In genomic region chr12:85705002-85705830, GRCm38 (mm10) we compare ENCODE assay signal across 8 mouse cellular contexts. TPM values are rescaled to one million over a fixed set of nuclear protein-coding genes. Genes with fewer than 3 reads are reported as not detected.
A peak's percentile ranks its signal among the peaks of the same experiment; 100 is the strongest.
DNase-seq lines count a peak whose midpoint lies in the region; ATAC-seq and TF ChIP-seq lines count a peak whose summit lies in the region.

No protein-coding gene starts in this region.

- intact Hi-C loops in left cerebral cortex, adult 2 months (cut with DNase I) = no loop called here

- no peaks in the 10 kb centered on the region for H3K36me3 ChIP-seq in hindbrain, postnatal 0 days (ENCODE audit: insufficient read depth, low read length)

- H3K9me3 ChIP-seq in hindbrain, postnatal 0 days (ENCODE audit: low read length) = no peaks in the 10 kb centered on the region

- H3K4me1 ChIP-seq in hindbrain, postnatal 0 days (ENCODE audit: insufficient read depth, low read length) = peaks cover 7% of the 10 kb centered on the region; the same call in 1 of the 2 replicates

- peak; percentile 65; the same call in 1 of the 2 replicates for ATAC-seq in hindbrain, postnatal 0 days

- H3K4me3 ChIP-seq in hindbrain, postnatal 0 days (ENCODE audit: low read length) = peak overlapping the region; percentile 29
- peak overlapping the region; percentile 14 for H3K4me3 ChIP-seq in left cerebral cortex, adult 2 months

- peak overlapping the region; percentile 60 for H3K4me2 ChIP-seq in hindbrain, postnatal 0 days (ENCODE audit: low read depth, low read length)

- WGBS in hindbrain, postnatal 0 days = 13% methylated on average over 20 of the region's 20 CpGs

- peak overlapping the region; percentile 51; the same call in 1 of the 2 replicates for H3K27ac ChIP-seq in hindbrain, postnatal 0 days
- 0 out of 2 replicates have a peak overlapping the region, but pooled peaks have one; percentile 37 for H3K27ac ChIP-seq in left cerebral cortex, adult 2 months

- DNase-seq in Muller cell, postnatal 12 days (ENCODE audit: inconsistent ontology term) = peak; percentile 84
- DNase-seq in cerebellum, postnatal 36 days = peak; percentile 13 to 22
- peak; percentile 59 to 71 for DNase-seq in gastrocnemius, adult 8-10 months (ENCODE audit: low spot score in 2 of 2)
- DNase-seq in hindbrain, postnatal 0 days (ENCODE audit: low spot score) = peak; percentile 52
- DNase-seq in left cerebral cortex, adult 2 months (ENCODE audit: extremely low spot score in 1 of 2, low spot score in 2 of 2) = peak; percentile 42 to 46
- DNase-seq in lung, postnatal 4 days = peak; percentile 92 to 93
- peak; percentile 73 for DNase-seq in retina, postnatal 1 day
- DNase-seq in urinary bladder, adult 2 months (ENCODE audit: low spot score) = peak; percentile 67

- H3K27me3 ChIP-seq in hindbrain, postnatal 0 days (ENCODE audit: insufficient read depth, low read length) = no peaks in the 10 kb centered on the region

- TF ChIP-seq CTCF in hindbrain, postnatal 0 days (IDR thresholded peaks at IDR 0.05; ENCODE audit: low read depth) = no peak
- TF ChIP-seq CTCF in left cerebral cortex, adult 2 months (IDR thresholded peaks at IDR 0.05) = no peak; the same call in 1 of the 2 replicates

- peak overlapping the region; percentile 24; the same call in 1 of the 2 replicates for H3K9ac ChIP-seq in hindbrain, postnatal 0 days (replicated peaks; ENCODE audit: low read length)

RNA-seq across cellular contexts. Expression of gene Batf, which starts 18.7 kb away (rescaled TPM):
- total RNA-seq in gastrocnemius, adult 8-10 months (2022) = not detected
- 0.54 TPM in 1 of 2 replicates, not detected in the other for total RNA-seq in hindbrain, postnatal 0 days (2014; rRNA removed)
- 1.0 and 1.5 TPM in 2 replicates for polyA plus RNA-seq in hindbrain, postnatal 0 days (2015; fragmentation: Nextera tagmentation; extraction: Ambion mirVana)
- total RNA-seq in left cerebral cortex, adult 2 months (2021) = under 1 TPM; 0.36 to 0.49 TPM
- polyA plus RNA-seq in urinary bladder, adult 2 months (2012; rRNA removed) = 4.0 and 4.9 TPM in 2 replicates

RNA-seq across cellular contexts. Expression of gene Flvcr2, which starts 41.1 kb away (rescaled TPM):
- under 1 TPM; 0.24 to 0.75 (median 0.50) TPM for total RNA-seq in gastrocnemius, adult 8-10 months (2022)
- 4.1 and 9.5 TPM in 2 replicates for total RNA-seq in hindbrain, postnatal 0 days (2014; rRNA removed)
- polyA plus RNA-seq in hindbrain, postnatal 0 days (2015; fragmentation: Nextera tagmentation; extraction: Ambion mirVana) = 4.1 and 4.3 TPM in 2 replicates
- total RNA-seq in left cerebral cortex, adult 2 months (2021) = 1 to 10 TPM; 2.2 to 2.7 TPM
- 5.9 and 6.0 TPM in 2 replicates for polyA plus RNA-seq in urinary bladder, adult 2 months (2012; rRNA removed)

Comparison
In these comparisons a context has a peak if more than half of its experiments do, and no peak if none do; other contexts are left out.
1. Peak in every context shown above with its lines: DNase-seq, ATAC-seq, H3K4me3 ChIP-seq and H3K27ac ChIP-seq.
2. DNase-seq: peak in every context shown above with its lines; median percentile 92 in lung, postnatal 4 days; 84 in Muller cell, postnatal 12 days; 73 in retina, postnatal 1 day; 67 in urinary bladder, adult 2 months; 65 in gastrocnemius, adult 8-10 months; 52 in hindbrain, postnatal 0 days; 44 in left cerebral cortex, adult 2 months; 18 in cerebellum, postnatal 36 days.